Comparison of ENCODE assay signal across 8 mouse cellular contexts in genomic region chr1:39280989-39281875, GRCm38 (mm10).
DNase-seq lines count a peak whose midpoint lies in the region; ATAC-seq and TF ChIP-seq lines count a peak whose summit lies in the region.

No protein-coding gene starts in this region.

- in situ Hi-C loops in Patski (cut with MboI; ENCODE audit: low pct_unique_long_range_greater_than_20kb), result no loop called here

- CTCF ChIA-PET in Patski (lab: Charles Lee), result no interaction called here

- 0 out of 2 replicates have a peak, but pooled peaks cover 3% of the 10 kb centered on the region for H3K4me1 ChIP-seq in intestine, embryonic 15.5 days (replicated peaks)
- no peaks in the 10 kb centered on the region for H3K4me1 ChIP-seq in intestine, postnatal 0 days (replicated peaks; ENCODE audit: control insufficient read depth, insufficient read depth, low read length)
- peaks cover 16 to 31% of the 10 kb centered on the region in 2 experiments for H3K4me1 ChIP-seq in heart, embryonic 14.5 days (ENCODE audit: control insufficient read depth in 2 of 2, insufficient read depth in 2 of 2, low read length in 2 of 2)

- no peaks in the 10 kb centered on the region for H3K27me3 ChIP-seq in intestine, embryonic 15.5 days (replicated peaks)
- no peaks in the 10 kb centered on the region for H3K27me3 ChIP-seq in intestine, postnatal 0 days (replicated peaks; ENCODE audit: control insufficient read depth, insufficient read depth, low read length)
- H3K27me3 ChIP-seq in Patski, result no peaks in the 10 kb centered on the region
- 0 out of 2 replicates have a peak, but pooled peaks cover 6% of the 10 kb centered on the region for H3K27me3 ChIP-seq in heart, embryonic 14.5 days (ENCODE audit: control insufficient read depth, insufficient read depth, low read length)

- 0 out of 2 replicates have a peak, but pooled peaks have one; percentile 17 for ATAC-seq in intestine, embryonic 15.5 days
- ATAC-seq in intestine, postnatal 0 days, result no peak
- peak; percentile 18 for ATAC-seq in Patski
- ATAC-seq in heart, embryonic 14.5 days (ENCODE audit: insufficient number of reproducible peaks, insufficient read depth, low FRiP score, low read depth), result no peak; the same call in 1 of the 2 replicates

- no peak overlapping the region for H3K9ac ChIP-seq in intestine, embryonic 15.5 days
- H3K9ac ChIP-seq in intestine, postnatal 0 days (ENCODE audit: low read depth, low read length), result no peak overlapping the region
- H3K9ac ChIP-seq in heart, embryonic 14.5 days (ENCODE audit: low read length), result no peak overlapping the region

- no peak overlapping the region for H3K4me3 ChIP-seq in intestine, embryonic 15.5 days (replicated peaks)
- no peak overlapping the region for H3K4me3 ChIP-seq in intestine, postnatal 0 days (ENCODE audit: low read depth, low read length)
- H3K4me3 ChIP-seq in heart, embryonic 14.5 days (ENCODE audit: control insufficient read depth in 1 of 2, insufficient read depth in 1 of 2, low read depth in 1 of 2, low read length in 2 of 2), result no peak overlapping the region
- no peak overlapping the region for H3K4me3 ChIP-seq in layer of hippocampus, adult 2 months

- WGBS in intestine, embryonic 15.5 days, result 50% methylated on average over 15 of the region's 15 CpGs
- 50% methylated on average over 15 of the region's 15 CpGs for WGBS in intestine, postnatal 0 days
- WGBS in heart, embryonic 14.5 days, result 47% methylated on average over 15 of the region's 15 CpGs

- POLR2A ChIA-PET in Patski (lab: Charles Lee), result no interaction called here

- no peak overlapping the region for H3K4me2 ChIP-seq in intestine, embryonic 15.5 days (replicated peaks)
- no peak overlapping the region for H3K4me2 ChIP-seq in intestine, postnatal 0 days (replicated peaks; ENCODE audit: low read depth)
- H3K4me2 ChIP-seq in heart, embryonic 14.5 days (ENCODE audit: low read length), result peak overlapping the region; percentile 2; the same call in 1 of the 2 replicates

- no peaks in the 10 kb centered on the region for H3K9me3 ChIP-seq in intestine, embryonic 15.5 days
- H3K9me3 ChIP-seq in intestine, postnatal 0 days (ENCODE audit: control insufficient read depth), result no peaks in the 10 kb centered on the region
- 0 out of 2 replicates have a peak, but pooled peaks cover 6% of the 10 kb centered on the region for H3K9me3 ChIP-seq in heart, embryonic 14.5 days (ENCODE audit: control insufficient read depth, low read length)

- H3K27ac ChIP-seq in intestine, embryonic 15.5 days, result no peak overlapping the region
- no peak overlapping the region for H3K27ac ChIP-seq in intestine, postnatal 0 days (ENCODE audit: low read depth, low read length)
- H3K27ac ChIP-seq in heart, embryonic 14.5 days (replicated peaks in 1 of 2; ENCODE audit: control insufficient read depth in 1 of 2, insufficient read depth in 1 of 2, low read depth in 2 of 2, low read length in 2 of 2), result peak overlapping the region; percentile 46 to 49; a peak in 3 of 4 replicates
- H3K27ac ChIP-seq in layer of hippocampus, adult 2 months, result no peak overlapping the region

- no peaks in the 10 kb centered on the region for H3K36me3 ChIP-seq in intestine, embryonic 15.5 days
- H3K36me3 ChIP-seq in intestine, postnatal 0 days (ENCODE audit: control insufficient read depth, insufficient read depth), result no peaks in the 10 kb centered on the region; the same call in 1 of the 2 replicates
- H3K36me3 ChIP-seq in heart, embryonic 14.5 days (ENCODE audit: control insufficient read depth, insufficient read depth, low read length), result no peaks in the 10 kb centered on the region

- TF ChIP-seq CTCF in intestine, postnatal 0 days (IDR thresholded peaks at IDR 0.05; ENCODE audit: low read depth), result no peak
- no peak for TF ChIP-seq CTCF in Patski (IDR thresholded peaks at IDR 0.05)
- no peak for TF ChIP-seq CTCF in layer of hippocampus, adult 2 months (conservative IDR thresholded peaks at IDR 0.05)

- DNase-seq in Patski (ENCODE audit: low read depth, low spot score), result no peak
- peak; percentile 19 for DNase-seq in ovary, postnatal 14 days (ENCODE audit: low spot score)
- no peak for DNase-seq in layer of hippocampus, adult 2 months (ENCODE audit: low spot score in 2 of 2)
- no peak for DNase-seq in layer of hippocampus, adult 11-12 months (ENCODE audit: low spot score)
- DNase-seq in kidney, adult 11 months, result no peak

Comparison
In these comparisons a context has a peak if more than half of its experiments do, and no peak if none do; other contexts are left out.
1. ATAC-seq: peak in intestine, embryonic 15.5 days (single experiment) and Patski (single experiment); none in intestine, postnatal 0 days (single experiment) and heart, embryonic 14.5 days (single experiment).
2. H3K27ac ChIP-seq: peak in heart, embryonic 14.5 days (2 of 2); none in intestine, embryonic 15.5 days (single experiment), intestine, postnatal 0 days (single experiment) and layer of hippocampus, adult 2 months (single experiment).